Mouse (Mus musculus) heart, adult 2 months (tissue): ENCODE data around the gene Cc2d2b.

ENCODE experiments used
- CTCF ChIP-seq: fragments of 200-600 bp; IDR thresholded peaks from 2 replicates; pipeline ENCODE4 v1.8.1; 2022; ENCODE audit warnings: antibody characterized with exemption, mild to moderate bottlenecking, moderate library complexity
- EP300 ChIP-seq: fragments of 200-500 bp; IDR thresholded peaks from 2 replicates; pipeline ENCODE4 v1.6.1; 2011; ENCODE audit warnings: low read depth, low read length, control low read depth; ENCODE audit not compliant: insufficient read depth
- POLR2A ChIP-seq: fragments of 200-500 bp; IDR thresholded peaks from 2 replicates; pipeline ENCODE4 v1.6.1; 2011; ENCODE audit warnings: mild to moderate bottlenecking, low read depth, low read length, control low read depth; ENCODE audit not compliant: insufficient read depth

DNA sequence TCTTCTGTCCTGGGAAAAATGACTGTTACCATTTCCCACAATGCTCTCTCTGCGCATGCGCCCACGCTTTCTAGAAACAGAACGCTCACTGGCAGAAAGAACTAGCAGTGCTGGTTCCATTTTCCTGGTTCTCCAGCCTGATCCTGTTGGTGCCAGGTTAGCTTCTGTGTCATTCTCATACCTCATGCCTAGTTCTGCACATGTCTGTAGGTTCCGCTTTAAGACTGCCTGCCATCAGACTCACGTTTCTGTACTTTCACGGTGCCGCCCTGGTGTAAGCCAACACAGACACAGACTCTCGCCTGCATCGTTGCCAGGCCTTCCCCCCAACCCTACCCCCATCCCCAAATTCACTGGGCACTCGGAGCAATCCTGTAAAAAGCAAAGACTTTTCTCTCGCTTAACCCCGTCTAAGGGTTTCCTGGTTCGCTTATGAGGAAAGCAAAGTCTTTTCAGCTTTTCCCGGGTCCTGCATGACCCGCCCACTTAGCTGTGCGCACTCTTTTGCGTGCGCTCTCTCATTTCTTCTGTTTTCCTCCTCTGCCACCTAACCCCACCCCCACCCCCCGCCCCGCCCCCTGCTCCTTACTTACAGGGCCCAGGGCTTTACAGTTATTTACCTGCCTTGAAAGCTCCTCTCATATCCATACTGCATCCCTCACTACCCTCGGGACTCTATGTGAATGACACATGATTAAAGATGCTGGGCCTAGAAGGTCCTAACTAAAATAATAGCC is 13.6 kb downstream of the Cc2d2b start:
- TF ChIP-seq CTCF = no peak
- no peak for TF ChIP-seq EP300
- TF ChIP-seq POLR2A = no peak
